Mouse (Mus musculus): ENCODE data around the gene Thada. TPM values are rescaled to one million over a fixed set of nuclear protein-coding genes. Genes with fewer than 3 reads are reported as not detected.

Gene Thada
- 2.0 and 4.2 TPM in 2 replicates for polyA plus RNA-seq (2015; fragmentation: Nextera tagmentation; extraction: Ambion mirVana)

DNA sequence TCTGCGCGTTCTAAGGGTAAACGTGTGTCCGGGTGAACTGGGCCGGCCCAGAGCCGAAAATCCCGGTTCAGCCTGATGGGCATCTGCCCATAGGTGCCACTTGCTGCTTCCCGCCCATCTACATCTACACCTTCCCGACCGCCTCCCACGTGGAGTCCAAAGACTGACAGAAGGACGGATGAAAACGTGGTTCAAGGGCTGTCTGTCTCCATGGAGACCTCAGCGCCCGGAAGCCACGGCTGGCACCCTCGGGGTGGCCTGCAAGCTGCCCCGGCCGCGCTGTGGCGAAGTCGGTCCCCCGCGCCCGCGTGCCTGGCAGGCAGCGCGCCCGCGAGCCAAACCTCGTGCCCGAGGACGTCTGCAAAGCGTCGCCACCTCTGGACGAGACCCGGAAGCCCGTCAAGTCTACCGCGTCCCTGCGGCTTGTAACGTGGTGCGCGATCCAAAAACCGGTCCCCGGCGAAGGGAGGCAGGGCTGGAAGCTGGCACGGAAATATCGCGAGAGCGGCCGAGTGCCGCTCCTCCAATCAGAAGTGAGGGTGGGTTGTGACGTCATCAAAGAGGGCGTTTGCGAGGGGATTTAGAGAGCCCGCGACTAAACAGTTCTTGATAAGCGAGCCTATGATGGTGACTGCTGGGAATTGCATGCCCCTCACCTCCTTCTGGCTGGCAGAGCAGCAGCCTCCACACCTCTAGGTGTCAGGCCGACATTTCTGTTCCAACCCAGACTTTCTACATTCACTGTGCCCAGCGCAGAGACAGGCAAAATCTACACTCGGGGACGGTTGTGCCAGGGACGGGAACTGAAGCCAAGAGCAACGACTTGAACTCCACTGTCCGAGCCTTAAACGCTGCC is at the start of gene Thada:
Thada (minus strand) TSS at position 453 of the 856 bp plus-strand sequence.

DNA sequence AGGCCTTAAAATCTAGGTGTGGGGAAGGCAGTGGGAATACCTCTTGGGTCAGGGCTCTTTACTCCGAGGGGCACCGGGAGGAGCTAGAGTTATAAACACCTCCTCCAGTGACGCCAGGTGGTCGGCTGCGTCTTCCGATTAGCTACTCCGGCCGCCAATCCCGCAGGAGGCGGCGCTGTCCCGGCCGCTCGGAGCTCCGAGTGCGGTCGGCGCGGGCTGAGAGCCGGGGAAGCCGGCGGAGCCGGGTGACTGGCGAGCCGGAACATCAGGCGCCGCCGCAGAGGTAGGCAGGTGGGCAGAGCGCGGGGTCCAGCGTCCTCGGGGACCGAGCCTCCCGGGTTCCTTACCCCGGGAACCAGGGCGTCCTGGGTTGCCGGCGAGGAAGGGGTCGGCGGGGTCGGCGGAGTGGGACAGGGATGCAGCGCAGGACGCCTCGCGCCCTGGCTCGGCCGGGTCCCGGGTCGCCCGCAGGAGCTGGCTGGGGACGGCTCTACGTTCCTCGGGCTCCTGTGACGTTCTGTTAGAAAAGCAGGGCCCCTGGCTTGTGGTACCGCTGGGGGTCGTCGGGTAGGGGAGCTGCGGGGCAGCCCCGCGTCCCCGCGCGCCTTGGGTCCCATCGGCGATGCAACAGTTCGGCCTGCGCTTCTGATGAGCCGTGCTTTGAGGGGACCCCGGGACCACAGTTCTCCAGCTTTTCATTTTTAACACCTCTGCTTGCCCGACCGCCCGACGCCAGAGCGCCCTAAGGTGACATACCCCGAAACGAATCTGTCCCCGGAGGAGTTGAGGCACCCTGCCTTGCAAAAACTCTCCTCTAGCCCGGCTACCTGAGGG is 45.9 kb upstream of the Thada start, which contains the start of gene Plekhh2:
Plekhh2 (plus strand) TSS at position 214 of the 834 bp plus-strand sequence.

DNA sequence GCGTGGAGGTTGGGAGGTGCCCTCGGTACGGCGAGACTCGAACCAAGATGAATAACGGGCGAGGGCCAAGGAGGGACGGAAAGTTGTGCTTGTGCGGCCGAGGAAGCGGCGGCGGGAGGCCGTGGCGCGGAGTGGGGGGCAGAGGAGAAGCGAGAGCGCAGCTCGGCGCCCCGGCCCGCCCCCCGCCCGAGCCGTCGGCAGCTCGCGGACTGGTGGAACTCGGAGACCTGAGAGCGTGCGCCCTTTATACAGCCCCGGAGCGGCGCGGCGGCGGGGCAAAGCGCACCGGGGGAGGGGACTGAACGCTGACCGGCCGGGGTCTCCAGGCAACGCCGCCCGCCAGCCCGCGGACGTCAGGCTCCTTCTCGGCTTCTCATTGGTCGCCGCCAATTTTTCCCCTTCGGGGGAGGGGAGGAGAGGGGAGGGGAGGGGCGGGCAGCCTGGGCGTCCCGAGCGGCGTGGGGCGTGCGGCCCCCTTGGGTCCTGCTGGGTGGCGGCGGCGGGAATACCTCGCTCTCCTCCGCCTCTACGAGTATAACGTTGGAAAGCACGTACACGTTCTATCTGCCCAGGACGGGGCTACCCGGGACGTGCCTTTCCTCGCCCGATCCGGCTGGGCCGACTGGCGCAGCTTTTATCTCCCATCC is 278.2 kb downstream of the Thada start, which contains the start of gene Zfp36l2:
Zfp36l2 (minus strand) TSS at position 221 of the 647 bp plus-strand sequence.

Other genes starting within 250 kb of the Thada start
- 3.2 and 3.4 TPM in 2 replicates for gene Plekhh2, start 45.7 kb upstream of the Thada start, polyA plus RNA-seq (2015; fragmentation: Nextera tagmentation; extraction: Ambion mirVana)
- 31.7 and 36.8 TPM in 2 replicates for gene Dync2li1, start 160.3 kb upstream of the Thada start, polyA plus RNA-seq (2015; fragmentation: Nextera tagmentation; extraction: Ambion mirVana)
- 0.14 and 0.55 TPM in 2 replicates for gene Abcg8, start 210.1 kb upstream of the Thada start, polyA plus RNA-seq (2015; fragmentation: Nextera tagmentation; extraction: Ambion mirVana)
- gene Abcg5, start 216.8 kb upstream of the Thada start, polyA plus RNA-seq (2015; fragmentation: Nextera tagmentation; extraction: Ambion mirVana), result 1.5 and 2.2 TPM in 2 replicates

Data from adrenal gland, postnatal 0 days (tissue).